Mouse (Mus musculus): ENCODE measurements around the gene Cd200r2.
"Not testable (repeated sequence)": the region's sequence is repeated elsewhere in the genome, so short reads cannot be mapped to it uniquely, and the experiment has no call there.

Gene Cd200r2

DNA sequence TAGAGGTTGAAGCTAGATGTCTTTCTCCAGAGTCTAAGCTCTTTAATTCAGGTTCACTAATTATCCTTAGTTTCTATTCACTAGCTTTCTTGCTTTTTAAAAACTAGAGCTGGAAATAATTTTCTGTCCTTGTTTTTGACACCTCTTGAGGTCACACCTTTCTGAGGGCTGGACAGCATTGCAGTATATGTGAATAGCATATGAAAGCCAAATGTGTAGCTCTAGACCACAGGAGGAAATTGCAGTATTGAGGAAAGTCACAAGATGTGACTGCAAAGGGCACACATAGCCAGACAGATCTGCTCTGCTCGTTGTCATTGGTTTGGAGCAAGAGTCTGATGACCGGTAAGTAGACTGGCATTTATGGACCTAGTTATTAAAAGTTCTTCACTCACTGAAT lies at the start of gene Cd200r2:
Gene Cd200r2 (plus strand): TSS at position 301 of the 400 bp plus-strand sequence.
- DNase-seq, result no peak

DNA sequence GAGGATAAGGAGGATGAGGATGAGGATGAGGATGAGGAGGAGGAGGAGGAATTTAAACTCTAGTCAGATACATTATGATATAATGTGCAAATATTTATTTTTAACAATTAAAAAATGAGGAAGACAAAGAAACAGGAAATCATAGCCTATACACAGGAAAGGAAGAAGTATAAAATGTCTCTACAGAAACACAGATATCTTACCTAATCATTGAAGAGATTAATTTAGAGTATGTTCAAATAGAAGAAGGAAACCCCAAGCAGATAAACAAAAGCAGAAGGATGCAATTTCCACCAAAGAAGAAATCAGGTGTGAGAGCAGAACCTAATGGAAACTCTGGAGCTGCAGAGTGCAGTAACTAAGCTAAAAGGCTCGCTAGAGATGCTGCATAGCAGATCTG lies 48.9 kb upstream of the Cd200r2 start:
- DNase-seq, result no peak

DNA sequence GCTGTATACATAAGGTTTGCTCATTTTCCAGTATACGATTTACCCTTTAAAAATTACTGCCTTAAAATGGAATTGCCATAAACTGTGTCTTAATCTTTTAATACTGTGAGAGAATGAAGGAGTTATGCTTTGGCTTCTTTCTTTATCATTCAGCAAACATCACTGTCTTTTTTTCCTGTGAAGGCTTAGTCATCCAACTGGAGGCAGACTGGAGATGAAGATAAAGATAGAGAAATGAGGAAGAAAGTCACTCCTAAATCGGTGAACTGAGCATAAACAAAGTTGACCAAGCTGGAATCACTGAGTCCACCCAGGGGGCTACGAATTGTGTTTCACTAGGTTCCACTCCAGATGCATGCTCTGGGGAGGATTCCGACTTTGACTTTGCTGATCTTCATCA lies 46.4 kb upstream of the Cd200r2 start:
- DNase-seq, result no peak

DNA sequence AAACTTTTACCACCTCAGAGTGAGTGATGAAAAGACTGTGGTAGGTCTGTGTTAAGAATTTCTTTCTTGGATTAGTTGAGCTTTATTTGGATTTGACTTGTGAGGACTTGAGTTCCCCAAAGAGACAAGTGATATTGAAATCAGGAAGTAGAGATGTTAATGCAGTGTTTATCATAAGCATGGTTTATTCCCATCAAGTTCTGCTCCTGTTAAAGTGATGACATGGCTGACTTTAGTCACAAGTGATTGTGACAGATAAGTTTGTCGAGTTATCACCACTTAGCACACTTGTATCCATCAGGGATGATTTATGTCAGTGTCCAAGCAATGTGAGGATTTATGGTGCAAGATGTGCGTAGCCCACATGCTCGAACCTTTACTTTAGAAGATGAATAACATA lies 34.6 kb upstream of the Cd200r2 start:
- DNase-seq, result no peak

DNA sequence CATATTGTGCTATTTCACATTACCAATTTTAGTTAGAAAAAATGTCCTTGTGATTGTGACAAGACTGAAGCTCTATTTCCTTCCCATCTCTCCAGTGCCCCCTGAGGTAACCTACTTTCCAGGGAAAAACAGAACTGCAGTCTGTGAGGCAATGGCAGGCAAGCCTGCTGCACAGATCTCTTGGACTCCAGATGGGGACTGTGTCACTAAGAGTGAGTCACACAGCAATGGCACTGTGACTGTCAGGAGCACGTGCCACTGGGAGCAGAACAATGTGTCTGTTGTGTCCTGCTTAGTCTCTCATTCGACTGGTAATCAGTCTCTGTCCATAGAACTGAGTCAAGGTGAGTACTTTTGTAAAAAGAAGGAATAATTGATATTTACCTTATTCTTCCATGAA lies 33.7 kb upstream of the Cd200r2 start:
- DNase-seq, result not testable (repeated sequence)

DNA sequence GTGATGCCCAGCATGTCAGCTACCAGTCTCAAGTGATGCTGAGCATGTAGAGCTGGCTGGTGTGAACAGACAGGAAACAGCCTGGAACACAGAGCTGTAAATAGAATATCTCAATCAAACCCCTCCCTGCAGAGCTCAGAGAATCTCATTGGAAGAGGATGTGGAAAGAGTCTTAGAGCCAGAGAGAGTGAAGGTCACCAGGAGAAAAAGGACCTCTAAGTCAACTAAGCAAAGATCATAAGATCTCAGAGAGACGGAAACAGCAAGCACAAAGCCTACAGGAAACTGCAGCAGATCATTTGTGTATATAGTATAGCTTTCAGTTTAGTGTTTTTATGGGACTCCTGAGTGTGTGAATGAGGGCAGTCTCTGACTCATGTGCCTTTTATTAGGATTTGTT lies 8.3 kb downstream of the Cd200r2 start:
- DNase-seq, result no peak

DNA sequence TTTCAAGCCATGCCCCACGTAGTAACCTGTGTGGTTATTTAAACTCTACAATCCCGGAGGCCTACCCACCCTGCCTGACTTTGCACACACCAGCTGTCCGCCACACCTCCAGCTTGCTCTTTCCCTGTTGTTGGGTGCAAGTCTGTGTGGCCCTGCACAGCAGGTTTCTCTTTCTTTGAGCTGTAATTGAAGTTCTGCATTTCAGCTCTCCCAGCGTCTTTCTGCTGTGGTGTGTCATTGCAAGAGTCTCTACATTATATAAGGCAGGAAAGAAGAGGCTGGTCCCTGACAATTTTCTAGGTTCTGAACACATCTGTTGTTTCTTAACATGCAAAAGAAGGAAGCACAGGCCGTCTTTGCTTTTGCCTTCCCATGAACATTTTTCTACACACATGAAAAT lies 9.7 kb downstream of the Cd200r2 start:
- no peak for DNase-seq

DNA sequence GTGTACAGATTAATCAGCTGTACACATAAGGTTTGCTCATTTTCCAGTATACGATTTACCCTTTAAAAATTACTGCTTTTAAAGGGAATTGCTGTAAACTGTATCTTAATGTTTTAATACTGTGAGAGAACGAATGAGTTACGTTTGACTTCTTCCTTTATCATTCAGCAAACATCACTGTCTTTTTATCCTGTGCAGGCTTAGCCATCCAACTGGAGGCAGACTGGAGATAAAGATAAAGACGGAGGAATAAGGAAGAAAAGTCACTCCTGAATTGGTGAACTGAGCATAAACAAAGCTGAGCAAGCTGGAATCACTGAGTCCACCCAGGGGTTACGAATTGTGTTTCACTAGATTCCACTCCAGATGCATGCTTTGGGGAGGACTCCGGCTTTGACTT lies 10.7 kb downstream of the Cd200r2 start:
- DNase-seq, result no peak

DNA sequence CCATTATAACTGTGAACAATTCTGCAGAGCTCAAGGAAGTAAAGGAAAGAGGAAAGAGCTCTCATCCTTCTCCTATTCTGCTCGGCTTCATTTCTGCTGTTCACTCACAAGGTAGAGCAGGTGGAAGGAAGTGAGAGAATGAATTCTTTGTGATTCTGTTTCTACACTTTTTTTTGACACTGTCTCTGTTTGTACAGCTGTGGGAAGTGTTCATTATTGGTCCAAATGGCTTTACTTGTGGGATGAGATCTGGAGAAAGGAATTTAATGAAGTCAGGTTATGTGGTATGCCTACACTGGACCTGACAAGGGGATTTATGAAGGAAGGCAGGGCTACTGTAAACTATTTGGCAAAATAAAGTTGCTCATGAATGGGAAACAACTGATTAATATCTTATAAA lies 23.9 kb downstream of the Cd200r2 start:
- DNase-seq, result no peak

DNA sequence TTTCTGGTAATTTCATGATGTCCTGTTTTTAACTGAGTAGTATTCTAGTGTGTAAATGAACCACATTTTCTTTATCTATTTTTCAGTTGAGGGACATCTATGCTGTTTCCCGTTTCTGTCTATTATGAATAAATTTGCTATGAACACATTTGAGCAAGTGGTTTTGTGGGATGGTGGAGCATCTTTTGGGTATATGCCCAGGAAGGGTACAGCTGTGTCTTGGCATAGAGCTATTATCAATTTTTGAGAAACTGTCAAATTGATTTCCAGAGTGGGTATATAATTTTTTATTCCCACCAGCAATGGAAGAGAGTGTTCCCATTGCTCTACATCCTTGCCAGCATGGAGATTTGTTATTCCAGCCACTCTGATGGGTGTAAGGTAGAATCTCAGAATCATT lies 65.1 kb downstream of the Cd200r2 start:
- DNase-seq, result no peak

DNA sequence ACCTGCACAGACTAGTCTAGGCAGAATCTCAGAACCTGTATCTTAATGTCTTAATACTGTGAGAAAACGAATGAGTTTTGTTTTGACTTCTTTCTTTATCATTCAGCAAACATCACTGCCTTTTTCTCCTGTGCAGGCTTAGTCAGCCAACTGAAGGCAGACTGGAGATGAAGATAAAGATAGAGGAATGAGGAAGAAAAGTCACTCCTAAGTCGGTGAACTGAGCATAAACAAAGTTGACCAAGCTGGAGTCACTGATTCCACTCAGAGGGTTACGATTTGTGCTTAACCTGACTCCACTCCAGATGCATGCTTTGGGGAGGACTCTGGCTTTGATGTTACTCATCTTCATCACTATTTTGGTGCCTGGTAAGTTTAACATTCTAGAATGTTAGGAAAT lies 76.6 kb downstream of the Cd200r2 start, which contains the start of gene Cd200r3:
Gene Cd200r3 (plus strand): TSS at position 211 of the 400 bp plus-strand sequence.
- no peak for DNase-seq

DNA sequence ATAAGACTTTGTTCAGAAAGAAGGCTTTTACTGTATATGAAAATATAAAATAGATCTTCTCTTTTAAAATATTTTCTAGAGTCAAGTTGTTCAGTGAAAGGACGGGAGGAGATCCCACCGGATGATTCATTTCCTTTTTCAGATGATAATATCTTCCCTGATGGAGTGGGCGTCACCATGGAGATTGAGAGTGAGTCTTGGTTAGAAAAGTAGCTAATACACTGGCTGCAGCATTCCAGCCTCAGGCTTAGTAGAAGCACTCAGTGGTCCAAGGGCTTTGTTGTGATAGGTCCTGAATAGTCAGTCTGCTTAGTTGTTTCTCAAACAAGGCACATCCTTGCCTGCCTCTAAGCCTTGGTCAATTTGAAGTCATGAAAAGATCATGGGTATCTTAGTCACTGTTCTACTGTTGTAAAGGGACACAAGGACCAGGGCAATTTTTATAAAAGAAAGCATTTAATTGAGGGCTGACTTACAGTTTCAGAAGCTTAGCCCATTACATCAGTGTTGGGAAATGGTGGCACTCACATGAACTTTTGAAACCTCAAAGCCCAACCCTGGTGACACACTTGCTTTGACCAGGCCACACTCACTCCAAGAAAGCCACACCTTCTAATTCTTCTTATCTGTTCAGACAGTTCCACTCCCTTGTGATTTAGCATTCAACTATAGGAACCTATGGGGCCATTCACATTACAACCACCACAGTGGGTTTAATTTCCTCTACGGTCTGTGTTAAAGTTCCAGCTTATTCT lies 84.6 kb downstream of the Cd200r2 start:
- DNase-seq, result no peak

DNA sequence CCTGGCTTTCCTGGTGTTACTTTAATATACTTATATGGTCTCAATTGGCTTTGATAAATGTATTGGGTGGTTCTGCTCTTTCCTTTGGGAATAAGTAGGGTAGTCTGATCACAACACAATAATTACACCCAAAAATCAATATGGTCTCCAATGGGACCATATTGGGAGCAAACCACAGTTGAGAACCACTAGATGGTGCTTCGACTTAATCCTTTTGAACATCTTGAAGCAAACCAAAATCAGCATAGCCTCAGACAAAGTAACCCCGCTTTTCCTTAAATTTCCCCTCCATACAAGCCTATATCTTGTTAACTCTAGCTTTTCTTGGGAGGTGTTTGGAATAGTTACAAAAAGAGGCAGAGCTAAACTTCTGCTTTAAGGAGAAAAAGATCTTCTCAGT lies 95.4 kb downstream of the Cd200r2 start:
- no peak for DNase-seq

DNA sequence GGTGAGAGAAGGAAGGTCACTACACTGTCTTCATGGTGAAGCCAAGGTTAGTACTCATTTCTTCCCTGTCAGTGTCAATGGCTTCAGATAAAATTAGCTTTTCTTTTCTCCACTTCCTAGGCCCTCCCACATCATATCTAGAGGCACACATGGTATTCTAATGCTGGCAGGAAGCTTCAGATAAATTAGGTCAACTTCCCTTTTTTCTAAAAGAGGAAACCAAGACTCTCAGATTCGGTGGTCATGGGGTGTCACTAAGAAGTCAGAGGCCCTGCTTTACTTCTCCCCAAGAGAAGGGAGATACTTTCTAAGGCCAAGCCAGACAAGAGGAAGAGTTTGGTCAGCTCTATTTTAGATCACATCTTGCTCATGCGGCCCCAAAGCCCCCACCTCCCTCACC lies 95.9 kb downstream of the Cd200r2 start:
- DNase-seq, result no peak

DNA sequence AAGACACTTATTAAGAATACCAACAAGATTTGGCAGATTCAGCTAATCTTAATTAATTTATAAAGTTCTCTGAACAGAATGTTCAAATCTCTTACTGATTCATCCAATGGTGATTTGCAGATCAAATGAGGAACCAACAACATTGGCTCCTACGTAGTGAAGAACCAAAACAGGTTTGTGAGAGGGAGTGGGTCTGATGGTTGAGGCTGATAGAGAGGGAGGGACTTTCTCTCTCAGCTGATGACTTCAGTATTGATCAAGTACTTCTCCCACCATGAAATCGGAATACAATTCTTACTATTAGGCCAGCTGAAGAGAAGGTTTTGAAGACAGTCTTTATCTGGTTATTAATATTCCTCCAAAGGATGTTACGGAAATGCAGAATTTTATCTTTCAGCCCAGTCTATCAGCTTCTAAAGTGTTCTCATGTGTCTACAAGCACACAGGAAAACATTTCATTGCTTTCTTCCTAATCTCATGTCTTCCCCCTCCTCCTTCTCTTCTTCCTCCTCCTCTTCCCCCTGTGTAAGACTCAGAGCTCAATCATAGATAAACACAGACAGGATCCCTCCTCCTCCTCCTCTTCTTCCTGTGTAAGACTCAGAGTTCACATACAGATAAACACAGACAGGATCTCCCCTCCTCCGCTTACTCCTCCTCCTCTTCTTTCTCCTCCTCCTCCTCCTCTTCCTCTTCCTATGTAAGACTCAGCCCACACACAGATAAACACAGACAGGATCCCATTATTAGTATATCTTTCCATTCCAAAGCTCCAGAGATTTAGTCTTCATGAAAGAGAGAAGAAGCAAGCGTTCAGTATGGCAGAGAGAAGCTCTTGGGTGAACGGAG lies 97.9 kb downstream of the Cd200r2 start:
- DNase-seq, result no peak

DNA sequence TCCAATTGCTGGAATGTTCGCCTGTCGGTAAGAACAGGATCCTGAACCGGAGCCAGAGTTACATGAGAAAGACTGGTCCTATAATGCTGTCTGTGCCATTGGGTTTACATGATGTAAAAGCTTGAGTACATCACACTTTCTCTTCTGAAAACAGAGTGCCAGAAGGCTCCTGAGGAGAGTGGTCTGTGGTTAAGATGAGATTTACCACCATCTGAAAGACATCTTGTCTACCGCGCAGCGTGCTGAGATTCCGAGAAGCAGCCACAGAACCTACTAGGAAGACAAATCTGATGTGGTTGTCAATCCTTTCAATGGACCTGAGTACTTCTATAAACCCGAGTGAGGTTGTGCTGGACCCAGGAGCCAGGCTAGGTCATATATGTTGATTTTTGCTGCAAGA lies 98.5 kb downstream of the Cd200r2 start:
- DNase-seq, result no peak

All from thymus, postnatal 4 days (tissue).